Mouse (Mus musculus) cortical plate, adult 2 months (tissue): ENCODE data around the gene Hoxa9.

ENCODE experiments used
- CTCF ChIP-seq: fragments of 200-500 bp; IDR thresholded peaks from 2 replicates; pipeline ENCODE4 v1.5.1; 2011; ENCODE audit warnings: mild to moderate bottlenecking, control low read depth, low read length; ENCODE audit not compliant: insufficient read depth; ENCODE audit errors: extremely low read depth
- POLR2A ChIP-seq: fragments of 200-500 bp; IDR thresholded peaks from 2 replicates; pipeline ENCODE4 v1.6.1; 2011; ENCODE audit warnings: mild to moderate bottlenecking, low read length, control low read depth; ENCODE audit not compliant: insufficient read depth; ENCODE audit errors: extremely low read depth

GRCm38 (mm10) chr6:52246403-52246803 is 15.5 kb upstream of the Hoxa9 start:
- TF ChIP-seq CTCF (no peak), POLR2A (no peak)
